Mouse (Mus musculus): ENCODE results near the gene B3gnt2. TPM values are rescaled to one million over a fixed set of nuclear protein-coding genes. Genes with fewer than 3 reads are reported as not detected.

Gene B3gnt2
- polyA plus RNA-seq, 1 experiment from 2014 or later = 9.2 TPM

- no peak overlapping the region for H3K4me3 ChIP-seq (ENCODE audit: low read depth, low read length)
- no peak overlapping the region for H3K9ac ChIP-seq (ENCODE audit: low read depth, low read length)
- H3K4me1 ChIP-seq (ENCODE audit: control insufficient read depth, insufficient read depth, low read length) = peaks cover 5% of the 10 kb centered on the region
- no peaks in the 10 kb centered on the region for H3K9me3 ChIP-seq (ENCODE audit: control insufficient read depth, low read length)
- H3K4me2 ChIP-seq (ENCODE audit: low read depth, low read length) = no peak overlapping the region
- ATAC-seq (ENCODE audit: low read depth) (peak; percentile 13; the same call in 1 of the 2 replicates), DNase-seq (ENCODE audit: low spot score) (peak; percentile 68)
- peaks cover 26% of the 10 kb centered on the region for H3K27me3 ChIP-seq (replicated peaks; ENCODE audit: control insufficient read depth, insufficient read depth, low read length)
- WGBS = 52% methylated on average over 8 of the region's 8 CpGs
- no peak overlapping the region for H3K27ac ChIP-seq (replicated peaks; ENCODE audit: low read depth, low read length)
- no peaks in the 10 kb centered on the region for H3K36me3 ChIP-seq (ENCODE audit: control insufficient read depth, insufficient read depth, low read length)
Observed at GRCm38 (mm10) chr11:22864305-22865060, 3.7 kb upstream of the B3gnt2 start.

- H3K4me3 ChIP-seq (ENCODE audit: low read depth, low read length) = no peak overlapping the region
- H3K9me3 ChIP-seq (ENCODE audit: control insufficient read depth, low read length) = no peaks in the 10 kb centered on the region
- ATAC-seq (ENCODE audit: low read depth) = no peak
Observed at GRCm38 (mm10) chr11:22863581-22863980, 2.8 kb upstream of the B3gnt2 start.

GRCm38 (mm10) chr11:22861315-22861714, 554 bp upstream of the B3gnt2 start:
- ATAC-seq (ENCODE audit: low read depth) (no peak), DNase-seq (ENCODE audit: low spot score) (no peak)
- Histone ChIP-seq H3K27me3 (replicated peaks; ENCODE audit: control insufficient read depth, insufficient read depth, low read length) (peaks cover 52% of the 10 kb centered on the region), H3K27ac (replicated peaks; ENCODE audit: low read depth, low read length) (no peak overlapping the region), H3K4me3 (ENCODE audit: low read depth, low read length) (no peak overlapping the region), H3K4me1 (ENCODE audit: control insufficient read depth, insufficient read depth, low read length) (peaks cover 14% of the 10 kb centered on the region), H3K9ac (ENCODE audit: low read depth, low read length) (no peak overlapping the region), H3K4me2 (ENCODE audit: low read depth, low read length) (no peak overlapping the region), H3K36me3 (ENCODE audit: control insufficient read depth, insufficient read depth, low read length) (no peaks in the 10 kb centered on the region), H3K9me3 (ENCODE audit: control insufficient read depth, low read length) (no peaks in the 10 kb centered on the region)
- 62% methylated on average over 4 of the region's 4 CpGs for WGBS

More at GRCm38 (mm10) chr11:22863581-22863980, 2.8 kb upstream of the B3gnt2 start:
- no peak for DNase-seq (ENCODE audit: low spot score)
- Histone ChIP-seq H3K27me3 (replicated peaks; ENCODE audit: control insufficient read depth, insufficient read depth, low read length) (peaks cover 33% of the 10 kb centered on the region), H3K36me3 (ENCODE audit: control insufficient read depth, insufficient read depth, low read length) (no peaks in the 10 kb centered on the region), H3K4me1 (ENCODE audit: control insufficient read depth, insufficient read depth, low read length) (peaks cover 10% of the 10 kb centered on the region), H3K9ac (ENCODE audit: low read depth, low read length) (no peak overlapping the region), H3K27ac (replicated peaks; ENCODE audit: low read depth, low read length) (no peak overlapping the region), H3K4me2 (ENCODE audit: low read depth, low read length) (no peak overlapping the region)
- 41% methylated on average over 4 of the region's 4 CpGs for WGBS

- peak overlapping the region; percentile 70 for H3K9ac ChIP-seq (ENCODE audit: low read depth, low read length)
- peak overlapping the region; percentile 76 for H3K4me3 ChIP-seq (ENCODE audit: low read depth, low read length)
- H3K4me1 ChIP-seq (ENCODE audit: control insufficient read depth, insufficient read depth, low read length) = peaks cover 14% of the 10 kb centered on the region
- peak; percentile 95 for ATAC-seq (ENCODE audit: low read depth)
- DNase-seq (ENCODE audit: low spot score) = peak; percentile 93
- H3K27ac ChIP-seq (replicated peaks; ENCODE audit: low read depth, low read length) = peak overlapping the region; percentile 65
- H3K9me3 ChIP-seq (ENCODE audit: control insufficient read depth, low read length) = no peaks in the 10 kb centered on the region
- peak overlapping the region; percentile 87 for H3K4me2 ChIP-seq (ENCODE audit: low read depth, low read length)
- H3K27me3 ChIP-seq (replicated peaks; ENCODE audit: control insufficient read depth, insufficient read depth, low read length) = peaks cover 57% of the 10 kb centered on the region
- no peaks in the 10 kb centered on the region for H3K36me3 ChIP-seq (ENCODE audit: control insufficient read depth, insufficient read depth, low read length)
- 0% methylated on average over 19 of the region's 55 CpGs for WGBS
Observed at GRCm38 (mm10) chr11:22859633-22860334, 977 bp downstream of the B3gnt2 start.

GRCm38 (mm10) chr11:22859301-22859632, 1.5 kb downstream of the B3gnt2 start:
- no peaks in the 10 kb centered on the region for H3K9me3 ChIP-seq (ENCODE audit: control insufficient read depth, low read length)
- H3K27ac ChIP-seq (replicated peaks; ENCODE audit: low read depth, low read length) = peak overlapping the region; percentile 65; the same call in 1 of the 2 replicates
- peak; percentile 69 for ATAC-seq (ENCODE audit: low read depth)
- WGBS = 0% methylated on average over 10 of the region's 41 CpGs
- H3K4me1 ChIP-seq (ENCODE audit: control insufficient read depth, insufficient read depth, low read length) = peaks cover 14% of the 10 kb centered on the region
- H3K36me3 ChIP-seq (ENCODE audit: control insufficient read depth, insufficient read depth, low read length) = no peaks in the 10 kb centered on the region
- H3K27me3 ChIP-seq (replicated peaks; ENCODE audit: control insufficient read depth, insufficient read depth, low read length) = peaks cover 57% of the 10 kb centered on the region
- peak overlapping the region; percentile 70 for H3K9ac ChIP-seq (ENCODE audit: low read depth, low read length)
- DNase-seq (ENCODE audit: low spot score) = no peak
- peak overlapping the region; percentile 76 for H3K4me3 ChIP-seq (ENCODE audit: low read depth, low read length)
- H3K4me2 ChIP-seq (ENCODE audit: low read depth, low read length) = peak overlapping the region; percentile 87

- peaks cover 57% of the 10 kb centered on the region for H3K27me3 ChIP-seq (replicated peaks; ENCODE audit: control insufficient read depth, insufficient read depth, low read length)
- H3K4me2 ChIP-seq (ENCODE audit: low read depth, low read length) = peak overlapping the region; percentile 87
- DNase-seq (ENCODE audit: low spot score) (no peak), ATAC-seq (ENCODE audit: low read depth) (peak; percentile 19; the same call in 1 of the 2 replicates)
- no peaks in the 10 kb centered on the region for H3K9me3 ChIP-seq (ENCODE audit: control insufficient read depth, low read length)
- H3K9ac ChIP-seq (ENCODE audit: low read depth, low read length) = peak overlapping the region; percentile 70
- no peaks in the 10 kb centered on the region for H3K36me3 ChIP-seq (ENCODE audit: control insufficient read depth, insufficient read depth, low read length)
- H3K27ac ChIP-seq (replicated peaks; ENCODE audit: low read depth, low read length) = no peak overlapping the region
- peak overlapping the region; percentile 76 for H3K4me3 ChIP-seq (ENCODE audit: low read depth, low read length)
- peaks cover 14% of the 10 kb centered on the region for H3K4me1 ChIP-seq (ENCODE audit: control insufficient read depth, insufficient read depth, low read length)
- WGBS = 3% methylated on average over 50 of the region's 50 CpGs
Observed at GRCm38 (mm10) chr11:22858441-22859300, 2.1 kb downstream of the B3gnt2 start.

GRCm38 (mm10) chr11:22857705-22858440, 2.9 kb downstream of the B3gnt2 start:
- H3K4me2 ChIP-seq (ENCODE audit: low read depth, low read length) = peak overlapping the region; percentile 87
- peaks cover 54% of the 10 kb centered on the region for H3K27me3 ChIP-seq (replicated peaks; ENCODE audit: control insufficient read depth, insufficient read depth, low read length)
- ATAC-seq (ENCODE audit: low read depth) = no peak
- no peak for DNase-seq (ENCODE audit: low spot score)
- no peaks in the 10 kb centered on the region for H3K36me3 ChIP-seq (ENCODE audit: control insufficient read depth, insufficient read depth, low read length)
- WGBS = 16% methylated on average over 25 of the region's 25 CpGs
- H3K9me3 ChIP-seq (ENCODE audit: control insufficient read depth, low read length) = no peaks in the 10 kb centered on the region
- H3K27ac ChIP-seq (replicated peaks; ENCODE audit: low read depth, low read length) = no peak overlapping the region
- H3K4me1 ChIP-seq (ENCODE audit: control insufficient read depth, insufficient read depth, low read length) = peaks cover 14% of the 10 kb centered on the region
- H3K4me3 ChIP-seq (ENCODE audit: low read depth, low read length) = peak overlapping the region; percentile 76
- H3K9ac ChIP-seq (ENCODE audit: low read depth, low read length) = peak overlapping the region; percentile 70; the same call in 1 of the 2 replicates
